Mouse (Mus musculus): ENCODE results near the gene Rhbdd1. TPM values are rescaled to one million over a fixed set of nuclear protein-coding genes. Genes with fewer than 3 reads are reported as not detected.
A peak's percentile ranks its signal among the peaks of the same experiment; 100 is the strongest.

The Rhbdd1 gene
- polyA plus RNA-seq, 1 experiment from 2014 or later: 7.3 TPM

DNA sequence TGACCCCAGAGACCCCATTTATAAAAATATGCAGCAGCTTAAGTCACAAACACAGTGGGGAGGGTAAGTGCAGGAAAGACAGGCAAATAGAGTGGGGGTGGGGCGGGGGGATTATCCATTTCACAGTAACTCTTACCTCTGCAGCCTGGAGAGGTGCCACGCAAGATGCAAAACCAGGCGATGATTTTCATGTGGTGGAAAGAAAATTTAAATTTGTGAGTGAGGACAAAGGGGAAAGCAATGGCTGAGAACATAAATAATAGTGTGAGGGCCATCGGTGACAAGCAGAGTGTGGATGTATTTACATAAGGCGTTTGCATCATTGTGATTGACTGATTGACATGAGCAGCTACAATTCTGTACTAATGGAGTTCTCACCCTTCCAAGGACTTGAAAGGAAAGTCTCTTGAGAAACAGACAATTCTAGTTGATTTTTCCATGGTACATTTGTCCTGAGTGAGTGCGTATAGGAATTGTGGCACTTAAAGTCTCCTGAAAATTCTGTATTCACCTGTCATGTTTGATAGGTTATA, 149.1 kb downstream of the Rhbdd1 start:
- WGBS: 48% methylated on average over 6 of the region's 6 CpGs
- H3K9me3 ChIP-seq (ENCODE audit: control insufficient read depth, low read length): no peaks in the 10 kb centered on the region
- no peak overlapping the region for H3K9ac ChIP-seq (ENCODE audit: low read depth, low read length)
- DNase-seq (ENCODE audit: low spot score) (no peak), ATAC-seq (ENCODE audit: low FRiP score) (no peak)
- H3K4me1 ChIP-seq (replicated peaks; ENCODE audit: control insufficient read depth, insufficient read depth, low read length): no peaks in the 10 kb centered on the region
- no peak overlapping the region for H3K4me2 ChIP-seq (replicated peaks; ENCODE audit: low read depth, low read length)
- H3K4me3 ChIP-seq (ENCODE audit: low read depth, low read length): no peak overlapping the region
- H3K27me3 ChIP-seq (ENCODE audit: control insufficient read depth, insufficient read depth, low read length): no peaks in the 10 kb centered on the region
- no peak overlapping the region for H3K27ac ChIP-seq (ENCODE audit: low read depth, low read length)
- no peaks in the 10 kb centered on the region for H3K36me3 ChIP-seq (ENCODE audit: control insufficient read depth, insufficient read depth, low read length)

GRCm38 (mm10) chr1:82468872-82469271, 152.6 kb downstream of the Rhbdd1 start:
- H3K27me3 ChIP-seq (ENCODE audit: control insufficient read depth, insufficient read depth, low read length): no peaks in the 10 kb centered on the region
- no peaks in the 10 kb centered on the region for H3K4me1 ChIP-seq (replicated peaks; ENCODE audit: control insufficient read depth, insufficient read depth, low read length)
- no peaks in the 10 kb centered on the region for H3K36me3 ChIP-seq (ENCODE audit: control insufficient read depth, insufficient read depth, low read length)
- H3K4me3 ChIP-seq (ENCODE audit: low read depth, low read length): no peak overlapping the region
- H3K9ac ChIP-seq (ENCODE audit: low read depth, low read length): no peak overlapping the region
- H3K27ac ChIP-seq (ENCODE audit: low read depth, low read length): no peak overlapping the region
- ATAC-seq (ENCODE audit: low FRiP score) (no peak), DNase-seq (ENCODE audit: low spot score) (no peak)
- H3K4me2 ChIP-seq (replicated peaks; ENCODE audit: low read depth, low read length): no peak overlapping the region
- WGBS: 90% methylated on average over 6 of the region's 6 CpGs
- H3K9me3 ChIP-seq (ENCODE audit: control insufficient read depth, low read length): no peaks in the 10 kb centered on the region

GRCm38 (mm10) chr1:82470516-82471225, 154.4 kb downstream of the Rhbdd1 start:
- H3K4me3 ChIP-seq (ENCODE audit: low read depth, low read length): no peak overlapping the region
- DNase-seq (ENCODE audit: low spot score) (no peak), ATAC-seq (ENCODE audit: low FRiP score) (no peak)
- H3K27me3 ChIP-seq (ENCODE audit: control insufficient read depth, insufficient read depth, low read length): no peaks in the 10 kb centered on the region
- peaks cover 2% of the 10 kb centered on the region; the same call in 1 of the 2 replicates for H3K4me1 ChIP-seq (replicated peaks; ENCODE audit: control insufficient read depth, insufficient read depth, low read length)
- no peak overlapping the region for H3K9ac ChIP-seq (ENCODE audit: low read depth, low read length)
- H3K27ac ChIP-seq (ENCODE audit: low read depth, low read length): no peak overlapping the region
- 90% methylated on average over 10 of the region's 10 CpGs for WGBS
- H3K4me2 ChIP-seq (replicated peaks; ENCODE audit: low read depth, low read length): no peak overlapping the region
- no peaks in the 10 kb centered on the region for H3K36me3 ChIP-seq (ENCODE audit: control insufficient read depth, insufficient read depth, low read length)
- no peaks in the 10 kb centered on the region for H3K9me3 ChIP-seq (ENCODE audit: control insufficient read depth, low read length)

DNA sequence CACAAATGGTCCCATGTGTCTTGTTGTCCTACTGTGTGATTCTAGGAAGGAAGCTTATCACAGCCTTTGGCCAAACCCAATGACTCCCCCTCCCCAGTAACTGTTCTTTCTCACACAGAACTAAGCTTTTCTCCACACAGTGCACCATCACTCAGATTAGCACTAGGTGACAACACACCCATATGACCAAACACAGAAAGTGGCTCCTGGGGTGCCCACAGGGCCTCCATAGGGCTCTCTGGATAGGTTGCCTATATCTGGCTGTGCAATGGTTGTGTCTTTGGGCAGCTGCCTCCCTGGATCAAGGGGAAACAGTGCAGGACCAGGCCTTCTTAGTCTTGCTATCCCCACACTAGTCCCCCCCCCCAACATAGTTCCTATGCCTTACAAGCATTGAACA, 157.2 kb downstream of the Rhbdd1 start:
- peaks cover 2% of the 10 kb centered on the region; the same call in 1 of the 2 replicates for H3K4me1 ChIP-seq (replicated peaks; ENCODE audit: control insufficient read depth, insufficient read depth, low read length)
- no peak overlapping the region for H3K27ac ChIP-seq (ENCODE audit: low read depth, low read length)
- H3K4me3 ChIP-seq (ENCODE audit: low read depth, low read length): no peak overlapping the region
- no peaks in the 10 kb centered on the region for H3K27me3 ChIP-seq (ENCODE audit: control insufficient read depth, insufficient read depth, low read length)
- no peak overlapping the region for H3K9ac ChIP-seq (ENCODE audit: low read depth, low read length)
- H3K4me2 ChIP-seq (replicated peaks; ENCODE audit: low read depth, low read length): no peak overlapping the region
- ATAC-seq (ENCODE audit: low FRiP score) (no peak), DNase-seq (ENCODE audit: low spot score) (no peak)
- no peaks in the 10 kb centered on the region for H3K36me3 ChIP-seq (ENCODE audit: control insufficient read depth, insufficient read depth, low read length)
- no peaks in the 10 kb centered on the region for H3K9me3 ChIP-seq (ENCODE audit: control insufficient read depth, low read length)

DNA sequence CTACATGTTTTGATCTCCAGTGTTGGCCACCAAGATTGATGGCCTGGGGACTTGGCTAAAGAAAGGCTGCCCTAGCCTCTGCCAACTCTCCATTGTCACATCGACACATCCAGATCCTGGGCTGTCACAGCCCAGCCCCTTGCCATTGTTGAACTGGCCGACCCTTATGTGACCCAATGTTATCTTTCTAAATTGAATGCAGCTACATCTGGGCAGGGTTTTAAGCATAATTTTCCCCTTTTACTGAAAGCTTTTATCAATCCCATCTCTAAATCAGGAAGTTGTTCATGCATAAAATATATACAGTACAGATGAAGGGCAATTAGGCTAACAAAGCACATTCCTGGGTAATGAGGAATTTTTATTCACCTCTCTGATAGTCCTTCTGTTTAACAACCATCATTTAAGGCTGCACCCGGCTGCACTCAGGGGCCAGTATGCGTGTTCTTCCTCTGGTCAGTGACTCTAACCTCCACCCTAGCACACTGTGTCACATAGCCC, 158.3 kb downstream of the Rhbdd1 start:
- Histone ChIP-seq H3K4me3 (ENCODE audit: low read depth, low read length) (no peak overlapping the region), H3K27me3 (ENCODE audit: control insufficient read depth, insufficient read depth, low read length) (no peaks in the 10 kb centered on the region), H3K4me2 (replicated peaks; ENCODE audit: low read depth, low read length) (no peak overlapping the region), H3K27ac (ENCODE audit: low read depth, low read length) (peak overlapping the region; percentile 39; the same call in 1 of the 2 replicates), H3K4me1 (replicated peaks; ENCODE audit: control insufficient read depth, insufficient read depth, low read length) (peaks cover 2% of the 10 kb centered on the region; the same call in 1 of the 2 replicates), H3K9me3 (ENCODE audit: control insufficient read depth, low read length) (no peaks in the 10 kb centered on the region), H3K36me3 (ENCODE audit: control insufficient read depth, insufficient read depth, low read length) (no peaks in the 10 kb centered on the region), H3K9ac (ENCODE audit: low read depth, low read length) (no peak overlapping the region)
- WGBS: 22% methylated on average over 4 of the region's 4 CpGs
- peak; percentile 23 for DNase-seq (ENCODE audit: low spot score)
- peak; percentile 80 for ATAC-seq (ENCODE audit: low FRiP score)

GRCm38 (mm10) chr1:82475254-82475653, 159.0 kb downstream of the Rhbdd1 start:
- Histone ChIP-seq H3K4me1 (replicated peaks; ENCODE audit: control insufficient read depth, insufficient read depth, low read length) (peaks cover 2% of the 10 kb centered on the region; the same call in 1 of the 2 replicates), H3K27me3 (ENCODE audit: control insufficient read depth, insufficient read depth, low read length) (no peaks in the 10 kb centered on the region), H3K4me2 (replicated peaks; ENCODE audit: low read depth, low read length) (no peak overlapping the region), H3K9me3 (ENCODE audit: control insufficient read depth, low read length) (no peaks in the 10 kb centered on the region), H3K4me3 (ENCODE audit: low read depth, low read length) (no peak overlapping the region), H3K36me3 (ENCODE audit: control insufficient read depth, insufficient read depth, low read length) (no peaks in the 10 kb centered on the region), H3K9ac (ENCODE audit: low read depth, low read length) (no peak overlapping the region), H3K27ac (ENCODE audit: low read depth, low read length) (no peak overlapping the region)
- DNase-seq (ENCODE audit: low spot score): no peak
- 42% methylated on average over 5 of the region's 5 CpGs for whole genome bisulfite sequencing
- ATAC-seq (ENCODE audit: low FRiP score): no peak

GRCm38 (mm10) chr1:82475821-82476220, 159.6 kb downstream of the Rhbdd1 start:
- WGBS: 66% methylated on average over 4 of the region's 4 CpGs
- Histone ChIP-seq H3K36me3 (ENCODE audit: control insufficient read depth, insufficient read depth, low read length) (no peaks in the 10 kb centered on the region), H3K4me3 (ENCODE audit: low read depth, low read length) (no peak overlapping the region), H3K4me2 (replicated peaks; ENCODE audit: low read depth, low read length) (no peak overlapping the region), H3K9me3 (ENCODE audit: control insufficient read depth, low read length) (no peaks in the 10 kb centered on the region), H3K27ac (ENCODE audit: low read depth, low read length) (no peak overlapping the region), H3K4me1 (replicated peaks; ENCODE audit: control insufficient read depth, insufficient read depth, low read length) (peaks cover 2% of the 10 kb centered on the region; the same call in 1 of the 2 replicates), H3K27me3 (ENCODE audit: control insufficient read depth, insufficient read depth, low read length) (no peaks in the 10 kb centered on the region), H3K9ac (ENCODE audit: low read depth, low read length) (no peak overlapping the region)
- ATAC-seq (ENCODE audit: low FRiP score) (no peak), DNase-seq (ENCODE audit: low spot score) (no peak)

GRCm38 (mm10) chr1:82476256-82476655, 160.0 kb downstream of the Rhbdd1 start:
- no peak overlapping the region for H3K4me2 ChIP-seq (replicated peaks; ENCODE audit: low read depth, low read length)
- no peaks in the 10 kb centered on the region for H3K36me3 ChIP-seq (ENCODE audit: control insufficient read depth, insufficient read depth, low read length)
- no peak for ATAC-seq (ENCODE audit: low FRiP score)

GRCm38 (mm10) chr1:82476746-82477145, 160.5 kb downstream of the Rhbdd1 start:
- Histone ChIP-seq H3K4me3 (ENCODE audit: low read depth, low read length) (no peak overlapping the region), H3K9me3 (ENCODE audit: control insufficient read depth, low read length) (no peaks in the 10 kb centered on the region), H3K4me1 (replicated peaks; ENCODE audit: control insufficient read depth, insufficient read depth, low read length) (peaks cover 2% of the 10 kb centered on the region; the same call in 1 of the 2 replicates), H3K36me3 (ENCODE audit: control insufficient read depth, insufficient read depth, low read length) (no peaks in the 10 kb centered on the region), H3K27ac (ENCODE audit: low read depth, low read length) (no peak overlapping the region), H3K9ac (ENCODE audit: low read depth, low read length) (no peak overlapping the region), H3K27me3 (ENCODE audit: control insufficient read depth, insufficient read depth, low read length) (no peaks in the 10 kb centered on the region), H3K4me2 (replicated peaks; ENCODE audit: low read depth, low read length) (no peak overlapping the region)
- ATAC-seq (ENCODE audit: low FRiP score) (peak; percentile 23; the same call in 1 of the 2 replicates), DNase-seq (ENCODE audit: low spot score) (peak; percentile 52)
- 14% methylated on average over 9 of the region's 9 CpGs for WGBS

More at GRCm38 (mm10) chr1:82476256-82476655, 160.0 kb downstream of the Rhbdd1 start:
- Histone ChIP-seq H3K4me1 (replicated peaks; ENCODE audit: control insufficient read depth, insufficient read depth, low read length) (peaks cover 2% of the 10 kb centered on the region; the same call in 1 of the 2 replicates), H3K9ac (ENCODE audit: low read depth, low read length) (no peak overlapping the region), H3K4me3 (ENCODE audit: low read depth, low read length) (no peak overlapping the region), H3K9me3 (ENCODE audit: control insufficient read depth, low read length) (no peaks in the 10 kb centered on the region), H3K27me3 (ENCODE audit: control insufficient read depth, insufficient read depth, low read length) (no peaks in the 10 kb centered on the region), H3K27ac (ENCODE audit: low read depth, low read length) (no peak overlapping the region)
- peak; percentile 79 for DNase-seq (ENCODE audit: low spot score)
- 40% methylated on average over 11 of the region's 11 CpGs for WGBS

All from hindbrain, embryonic 11.5 days (tissue).